Mouse (Mus musculus): ENCODE results near the gene Tshz2. TPM values are rescaled to one million over a fixed set of nuclear protein-coding genes. Genes with fewer than 3 reads are reported as not detected.

The Tshz2 gene
- total RNA-seq, 2 experiments from 2014 or later: not detected

DNA sequence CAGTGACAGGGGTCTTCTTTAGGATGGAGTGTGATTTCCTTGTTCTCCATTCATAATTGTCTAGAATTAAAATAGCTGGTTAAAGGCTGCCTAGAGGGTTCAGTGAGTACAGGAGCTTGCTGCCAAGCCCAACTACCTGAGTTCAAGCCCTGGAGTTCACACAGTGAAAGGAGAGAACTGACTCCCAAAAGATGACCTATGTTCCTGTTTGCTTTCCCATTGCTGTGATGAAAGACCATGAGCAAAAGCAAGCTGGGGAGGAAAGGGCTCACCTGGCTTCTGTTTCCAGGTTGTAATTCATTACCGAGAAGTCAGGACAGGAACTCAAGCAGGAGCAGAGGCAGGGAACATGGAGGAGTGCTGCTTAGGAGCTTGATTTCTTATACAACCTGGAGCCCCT, 416.0 kb downstream of the Tshz2 start:
- ATAC-seq (replicated peaks; ENCODE audit: low FRiP score, low TSS enrichment, poor library complexity, severe bottlenecking): no peak

DNA sequence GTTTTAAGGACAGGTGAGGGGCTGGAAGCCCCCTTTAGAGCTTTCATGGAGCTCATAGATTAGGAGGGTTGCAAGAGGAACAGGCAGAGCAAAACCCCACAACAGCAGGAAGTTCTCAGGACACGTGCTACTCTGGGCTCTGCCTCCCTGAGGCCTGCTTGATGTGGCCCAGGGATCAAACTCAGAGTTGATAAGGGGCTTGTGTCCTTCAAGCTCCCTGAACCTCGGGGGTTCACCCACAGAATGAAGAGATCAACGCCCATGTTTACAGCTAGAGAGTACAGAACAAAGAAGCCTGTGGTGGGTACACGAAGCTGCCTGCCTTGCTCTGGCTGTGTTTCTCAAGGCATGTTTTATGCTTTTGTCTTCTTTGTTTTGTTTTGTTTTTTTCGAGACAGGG, 417.8 kb downstream of the Tshz2 start:
- no peak for ATAC-seq (replicated peaks; ENCODE audit: low FRiP score, low TSS enrichment, poor library complexity, severe bottlenecking)

DNA sequence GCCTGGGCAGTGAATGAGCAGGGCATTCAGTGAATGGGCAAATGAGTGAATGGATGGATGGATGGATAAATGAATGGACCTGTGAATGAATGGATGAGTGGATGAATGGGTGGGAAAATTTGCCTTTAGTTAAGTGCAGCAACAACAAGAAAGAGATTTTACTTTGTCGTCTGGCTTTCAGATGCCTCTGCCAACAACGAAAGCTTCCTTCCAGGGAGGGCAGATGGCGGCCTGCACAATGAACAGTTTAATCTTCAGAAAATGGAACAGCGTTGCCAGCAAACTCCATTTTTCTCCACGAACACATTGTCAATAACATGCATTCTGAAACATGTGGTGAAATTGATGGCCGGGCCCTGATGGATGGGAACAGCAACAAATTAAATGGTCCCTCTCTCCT, 418.6 kb downstream of the Tshz2 start:
- no peak for ATAC-seq (replicated peaks; ENCODE audit: low FRiP score, low TSS enrichment, poor library complexity, severe bottlenecking)

DNA sequence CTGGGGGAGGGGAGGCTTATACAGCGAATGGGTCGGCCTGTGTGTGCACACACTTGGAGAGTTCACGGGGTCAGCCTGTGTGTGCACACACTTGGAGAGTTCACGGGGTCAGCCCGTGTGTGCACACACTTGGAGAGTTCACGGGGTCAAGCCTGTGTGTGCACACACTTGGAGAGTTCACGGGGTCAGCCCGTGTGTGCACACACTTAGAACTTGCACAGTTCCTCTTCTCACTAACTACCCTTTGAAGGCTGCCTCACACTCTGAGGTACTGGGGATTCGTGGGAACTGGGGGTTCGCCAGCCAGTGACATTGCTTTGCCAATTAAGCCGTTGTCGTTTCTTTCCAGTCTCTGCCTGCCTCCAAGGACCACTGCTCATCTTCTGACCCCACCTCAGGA, 422.1 kb downstream of the Tshz2 start:
- no peak for ATAC-seq (replicated peaks; ENCODE audit: low FRiP score, low TSS enrichment, poor library complexity, severe bottlenecking)

DNA sequence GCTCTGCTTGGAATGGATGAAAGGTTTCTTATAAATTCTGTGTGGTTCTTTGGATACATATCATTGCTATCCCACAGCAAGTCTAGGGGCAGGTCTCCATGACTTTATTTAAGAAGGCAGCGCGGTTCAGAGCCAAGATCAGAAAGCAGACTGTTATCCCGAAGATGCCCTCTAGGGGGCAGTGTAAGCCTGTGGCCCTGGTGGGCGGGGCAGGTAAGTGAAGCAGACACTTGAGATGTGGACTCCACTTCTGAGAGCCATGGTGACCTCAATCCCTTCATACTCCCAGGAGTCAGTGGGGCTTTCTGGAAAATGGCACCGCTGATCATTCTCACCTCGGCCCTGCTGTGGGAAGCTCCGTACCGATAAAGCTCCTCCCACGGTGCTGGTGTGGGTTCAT, 422.6 kb downstream of the Tshz2 start:
- ATAC-seq (replicated peaks; ENCODE audit: low FRiP score, low TSS enrichment, poor library complexity, severe bottlenecking): peak; percentile 78

DNA sequence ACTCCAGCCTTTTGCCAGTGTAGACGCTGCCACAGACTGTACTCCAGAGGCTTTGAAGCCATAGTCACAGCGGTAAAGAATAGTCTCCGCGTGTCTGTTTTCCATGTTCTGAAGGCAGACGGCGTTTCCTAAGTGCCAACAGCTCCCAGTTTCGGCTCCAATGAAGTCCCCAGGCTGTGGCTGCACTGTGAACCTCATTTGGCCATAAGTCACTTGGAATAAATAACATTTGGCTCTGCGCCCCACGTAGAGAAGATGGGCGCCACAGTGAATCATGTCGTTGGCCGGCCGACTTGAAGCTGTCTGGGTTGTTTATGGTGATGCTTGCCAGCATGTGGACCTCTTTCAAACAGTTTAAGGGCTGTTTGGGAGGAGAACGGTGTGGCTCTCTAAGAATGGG, 426.0 kb downstream of the Tshz2 start:
- ATAC-seq (replicated peaks; ENCODE audit: low FRiP score, low TSS enrichment, poor library complexity, severe bottlenecking): no peak

DNA sequence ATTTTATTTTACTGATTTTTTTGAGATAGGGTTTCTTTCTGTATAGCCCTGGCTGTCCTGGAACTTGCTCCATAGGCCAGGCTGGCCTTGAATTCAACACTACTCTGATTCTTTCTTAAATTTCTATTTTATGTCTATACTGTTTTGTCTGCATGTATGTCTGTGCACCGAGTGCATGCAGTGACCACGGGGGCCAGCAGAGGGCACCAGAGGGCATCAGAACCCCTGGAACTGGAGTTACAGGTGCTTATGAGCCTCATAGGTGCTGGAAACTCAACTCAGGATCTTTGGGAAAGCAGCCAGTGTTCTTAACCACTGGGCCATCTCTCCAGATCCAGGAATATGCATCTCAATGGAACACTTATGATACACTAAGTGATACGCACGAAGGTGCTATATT, 427.3 kb downstream of the Tshz2 start:
- ATAC-seq (replicated peaks; ENCODE audit: low FRiP score, low TSS enrichment, poor library complexity, severe bottlenecking): peak; percentile 63

DNA sequence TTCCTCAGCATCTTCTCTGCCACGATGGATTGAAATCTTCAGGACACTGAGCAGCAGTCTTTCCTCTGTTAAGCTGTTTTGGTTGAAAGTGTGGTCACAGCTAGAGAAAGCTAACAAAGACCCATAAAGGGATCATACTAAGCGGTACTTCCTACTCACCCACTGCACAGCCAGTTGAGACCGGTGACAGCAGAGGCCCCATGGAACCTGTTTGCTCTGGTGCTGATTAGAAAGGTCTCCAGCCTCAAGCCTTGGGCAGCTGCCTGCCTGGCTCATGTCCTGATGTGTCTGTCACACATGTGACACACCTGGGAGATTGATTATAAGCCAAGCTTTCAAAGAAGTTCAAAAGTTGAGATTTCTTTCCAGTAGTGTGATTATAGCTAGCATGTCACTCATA, 429.6 kb downstream of the Tshz2 start:
- ATAC-seq (replicated peaks; ENCODE audit: low FRiP score, low TSS enrichment, poor library complexity, severe bottlenecking): no peak

DNA sequence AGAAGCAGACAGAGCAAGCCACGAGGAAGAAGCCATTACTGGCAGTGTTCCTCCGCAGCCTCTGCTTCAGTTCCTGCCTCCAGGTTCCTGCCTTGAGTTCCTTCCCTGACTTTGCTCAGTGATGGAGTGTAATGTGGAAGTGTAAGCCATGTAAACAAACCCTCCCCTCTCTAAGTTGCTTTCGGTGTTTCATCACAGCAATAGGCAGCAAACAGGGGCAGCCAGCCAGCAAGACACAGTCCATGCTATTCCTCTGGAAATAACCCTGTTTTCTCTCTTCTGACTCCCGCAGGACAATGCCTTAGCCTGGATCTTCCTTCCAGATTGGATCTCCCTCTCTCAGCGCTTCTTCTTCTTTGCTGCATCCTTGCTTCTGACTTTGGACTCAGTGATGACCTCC, 437.2 kb downstream of the Tshz2 start:
- ATAC-seq (replicated peaks; ENCODE audit: low FRiP score, low TSS enrichment, poor library complexity, severe bottlenecking): no peak

DNA sequence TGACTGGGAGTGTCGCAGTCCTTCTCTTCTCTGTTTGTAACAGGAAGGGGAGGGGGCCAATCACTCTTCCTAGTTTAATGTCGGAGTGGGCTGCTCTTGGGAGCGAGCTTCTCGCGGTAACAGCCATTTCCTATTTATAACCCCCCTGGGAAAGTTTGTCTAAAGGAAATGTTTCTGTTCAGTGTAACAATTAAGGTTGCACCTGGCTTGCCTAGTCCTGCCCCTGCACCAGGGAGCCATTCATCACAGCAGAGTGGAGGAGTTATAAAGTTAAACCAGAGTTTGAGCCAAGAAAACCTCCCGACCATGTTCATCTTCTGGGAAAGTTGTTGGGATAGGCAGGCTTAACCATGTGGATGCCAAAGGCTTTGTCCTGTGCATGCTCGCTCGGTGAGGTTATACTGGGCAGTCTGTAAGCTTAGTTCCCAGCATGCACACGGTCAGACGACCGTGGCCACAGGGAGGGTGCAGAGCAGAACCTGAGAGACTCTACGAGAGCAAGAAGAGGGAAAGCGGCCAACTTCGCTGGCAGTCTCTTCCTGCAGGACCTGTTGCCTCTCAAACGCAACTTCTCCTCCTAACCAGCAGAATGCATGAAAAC, 437.9 kb downstream of the Tshz2 start:
- no peak for ATAC-seq (replicated peaks; ENCODE audit: low FRiP score, low TSS enrichment, poor library complexity, severe bottlenecking)

DNA sequence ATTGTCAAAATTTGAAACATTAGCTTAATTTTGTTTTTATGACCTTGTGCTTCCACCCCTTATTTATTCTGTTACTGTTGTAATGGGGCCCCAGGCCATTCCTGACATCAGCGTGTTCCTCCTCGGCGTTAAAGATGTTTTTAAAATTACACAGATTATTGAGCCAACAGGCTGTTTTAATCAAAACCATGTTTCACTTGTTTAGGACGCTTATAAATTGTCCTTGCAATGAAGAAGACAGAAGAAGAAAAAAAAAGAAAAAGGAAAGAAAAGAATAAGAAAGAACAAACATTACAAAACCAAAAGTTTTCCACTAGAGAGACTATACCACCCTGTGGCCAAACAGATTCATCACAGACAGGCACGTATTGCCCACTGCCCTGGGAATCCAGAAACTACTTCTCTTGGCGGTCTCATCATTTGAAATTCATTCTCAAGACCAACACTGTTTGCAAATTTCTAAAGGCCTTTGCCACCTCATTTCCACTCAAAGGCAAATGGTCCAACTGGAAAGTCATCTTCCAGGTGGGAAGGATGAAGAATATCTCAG, 444.2 kb downstream of the Tshz2 start:
- ATAC-seq (replicated peaks; ENCODE audit: low FRiP score, low TSS enrichment, poor library complexity, severe bottlenecking): no peak

DNA sequence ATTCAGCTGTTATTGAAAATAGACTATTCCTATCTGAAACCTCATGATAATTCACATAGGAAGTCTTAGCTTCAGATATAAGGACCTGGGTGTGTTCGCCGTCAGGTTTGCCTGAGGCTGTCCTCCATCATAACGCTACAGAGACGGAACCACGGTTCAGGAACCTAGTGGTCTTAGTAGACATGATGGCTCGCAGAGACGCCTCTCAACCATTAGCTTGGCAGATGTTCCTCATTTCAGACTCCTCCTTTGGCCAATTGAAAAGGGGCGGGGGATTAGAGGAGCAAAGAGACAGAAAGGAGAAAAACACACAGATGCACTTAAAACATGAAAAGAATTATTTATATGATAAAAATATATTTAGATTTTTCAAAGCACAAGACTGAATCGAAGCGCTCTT, 445.2 kb downstream of the Tshz2 start:
- ATAC-seq (replicated peaks; ENCODE audit: low FRiP score, low TSS enrichment, poor library complexity, severe bottlenecking): no peak

DNA sequence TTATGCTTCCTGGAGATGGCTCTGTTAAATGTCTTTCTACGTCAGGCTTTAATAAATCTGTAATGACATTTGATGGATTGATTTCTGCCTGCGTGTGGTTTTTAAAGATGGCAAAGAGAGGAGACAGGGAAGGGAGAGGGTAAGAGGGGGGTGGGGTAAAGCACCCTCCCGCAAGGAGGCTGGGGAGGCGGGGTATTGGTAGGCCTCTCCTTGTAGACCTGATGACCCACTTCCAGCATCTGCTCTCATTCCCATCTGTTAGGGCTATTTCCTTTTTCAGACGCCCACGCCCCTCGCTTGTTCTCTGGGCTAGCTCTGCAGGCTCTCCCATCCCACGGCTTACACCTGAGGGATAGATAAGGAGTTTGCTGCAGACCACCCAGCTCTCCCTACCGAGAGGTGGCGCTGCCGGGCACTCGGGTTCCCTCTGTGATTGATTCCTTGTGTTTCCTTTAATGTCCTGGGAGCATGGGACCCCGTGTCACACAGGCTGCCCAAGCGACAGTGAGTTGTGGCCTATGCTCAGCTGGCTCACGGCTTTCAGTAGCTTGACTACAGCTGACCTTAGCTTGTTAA, 445.7 kb downstream of the Tshz2 start:
- ATAC-seq (replicated peaks; ENCODE audit: low FRiP score, low TSS enrichment, poor library complexity, severe bottlenecking): no peak

DNA sequence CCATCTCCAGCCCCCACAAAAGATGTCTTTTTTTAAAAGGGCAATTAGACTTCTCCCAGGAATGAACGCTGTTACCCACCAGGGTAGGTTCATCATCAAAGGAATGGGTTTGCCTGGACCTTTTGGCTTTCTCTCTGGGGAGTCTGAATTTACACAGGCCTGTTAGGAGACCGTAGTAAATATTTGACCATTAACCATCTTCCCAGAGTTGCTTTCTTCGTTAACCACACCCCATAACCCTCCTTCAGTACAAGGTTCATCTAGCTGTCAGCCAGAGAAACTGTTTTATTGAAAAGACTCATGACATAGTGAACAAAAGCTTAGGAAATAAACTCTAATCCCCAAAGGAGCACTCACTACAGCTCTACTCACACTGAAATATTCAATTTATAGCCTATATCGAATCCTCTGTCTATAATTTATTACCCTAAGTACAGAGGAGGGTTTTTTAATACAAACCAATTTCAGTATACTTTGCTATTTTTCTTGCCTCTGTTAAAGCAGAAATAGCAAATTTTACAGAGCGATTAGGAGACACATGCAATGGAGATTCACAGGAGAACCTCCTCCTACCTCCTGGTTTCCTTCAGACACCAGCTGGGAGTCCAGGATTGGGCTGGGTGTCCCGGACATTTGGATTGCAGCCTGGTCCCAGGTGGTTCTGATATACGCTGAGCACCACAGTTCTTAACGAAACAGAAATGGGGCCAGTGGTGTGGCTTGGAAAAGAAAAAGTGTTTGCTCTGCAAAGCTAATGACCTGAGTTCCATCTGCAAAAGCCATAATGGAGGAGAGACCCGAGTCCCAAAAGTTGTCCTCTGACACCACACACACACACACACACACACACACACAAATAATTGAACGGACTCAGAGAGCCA, 459.0 kb downstream of the Tshz2 start:
- ATAC-seq (replicated peaks; ENCODE audit: low FRiP score, low TSS enrichment, poor library complexity, severe bottlenecking): no peak

DNA sequence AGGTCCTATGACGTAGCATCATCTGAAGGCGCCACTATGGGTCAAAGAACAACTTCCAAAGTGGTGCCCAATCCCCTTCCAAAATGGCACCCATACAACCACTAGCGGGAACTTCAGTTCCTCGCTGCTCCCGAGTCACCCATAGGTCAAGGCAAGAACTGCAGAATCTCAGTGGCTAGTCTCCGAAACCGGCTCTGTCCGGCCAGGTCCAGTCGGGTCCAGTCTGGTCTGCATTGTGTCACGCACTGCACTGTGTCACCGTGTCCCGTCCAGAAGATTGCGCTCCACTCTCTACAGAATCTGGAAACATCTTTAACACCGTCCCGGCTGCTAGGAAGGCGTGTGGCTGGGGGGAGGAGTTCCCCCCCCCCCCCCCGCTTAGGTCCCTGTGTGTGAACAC, 461.4 kb downstream of the Tshz2 start:
- no peak for ATAC-seq (replicated peaks; ENCODE audit: low FRiP score, low TSS enrichment, poor library complexity, severe bottlenecking)

DNA sequence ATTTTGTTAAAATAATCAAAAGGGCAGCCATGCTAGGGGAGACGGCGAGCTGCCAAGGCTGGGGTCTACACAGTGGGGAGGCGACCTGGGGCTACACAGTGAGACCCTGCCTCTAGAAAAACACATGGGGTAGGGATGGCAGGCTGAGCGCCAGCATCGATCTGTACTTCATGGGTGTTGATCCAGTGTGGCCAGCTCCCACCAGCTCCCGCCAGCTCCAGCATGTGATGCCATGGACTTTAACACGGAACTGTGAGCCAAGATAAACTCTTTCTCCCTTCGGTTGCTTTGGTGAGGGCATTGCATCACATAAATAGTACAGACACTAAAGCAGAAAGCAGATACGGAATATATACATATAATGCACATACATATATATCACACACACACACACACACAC, 462.1 kb downstream of the Tshz2 start:
- no peak for ATAC-seq (replicated peaks; ENCODE audit: low FRiP score, low TSS enrichment, poor library complexity, severe bottlenecking)

DNA sequence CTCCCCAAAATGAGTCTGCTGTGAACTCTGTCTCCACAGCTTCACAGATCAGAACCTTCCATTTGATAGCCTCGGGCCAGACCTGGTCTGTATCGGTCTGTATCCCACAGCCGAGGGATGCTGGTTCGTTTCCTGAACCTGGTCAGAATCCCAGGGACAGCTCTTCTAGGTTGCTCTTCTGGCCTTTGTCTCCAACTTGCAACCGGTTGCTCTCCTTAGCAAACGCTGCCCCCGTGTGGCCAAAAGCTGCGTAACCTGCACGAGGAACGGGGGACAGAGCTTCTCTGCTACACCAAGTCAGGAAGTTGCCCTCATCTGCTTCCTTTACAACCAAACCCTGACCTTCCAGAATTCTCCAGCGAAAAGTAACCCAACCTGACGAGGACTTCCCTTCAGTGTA, 468.3 kb downstream of the Tshz2 start:
- ATAC-seq (replicated peaks; ENCODE audit: low FRiP score, low TSS enrichment, poor library complexity, severe bottlenecking): peak; percentile 79

DNA sequence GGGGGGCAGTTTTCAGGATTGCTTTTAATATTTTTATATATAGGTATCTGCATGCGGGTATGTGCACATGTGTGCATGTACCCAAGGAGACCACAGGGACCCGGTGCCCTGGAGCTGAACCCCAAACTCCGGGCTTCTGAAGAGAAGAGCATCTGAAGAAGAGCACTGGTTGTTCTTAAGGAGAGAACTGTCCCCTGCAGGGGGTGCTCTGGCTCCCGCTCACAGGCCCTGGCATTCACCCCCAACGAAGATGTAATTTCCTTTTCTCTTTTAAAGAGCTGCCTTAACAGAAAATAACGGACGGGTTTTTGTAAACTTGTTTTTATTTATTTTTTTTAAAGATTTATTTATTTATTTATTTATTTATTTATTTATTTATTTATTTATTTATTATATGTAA, 469.1 kb downstream of the Tshz2 start:
- no peak for ATAC-seq (replicated peaks; ENCODE audit: low FRiP score, low TSS enrichment, poor library complexity, severe bottlenecking)

DNA sequence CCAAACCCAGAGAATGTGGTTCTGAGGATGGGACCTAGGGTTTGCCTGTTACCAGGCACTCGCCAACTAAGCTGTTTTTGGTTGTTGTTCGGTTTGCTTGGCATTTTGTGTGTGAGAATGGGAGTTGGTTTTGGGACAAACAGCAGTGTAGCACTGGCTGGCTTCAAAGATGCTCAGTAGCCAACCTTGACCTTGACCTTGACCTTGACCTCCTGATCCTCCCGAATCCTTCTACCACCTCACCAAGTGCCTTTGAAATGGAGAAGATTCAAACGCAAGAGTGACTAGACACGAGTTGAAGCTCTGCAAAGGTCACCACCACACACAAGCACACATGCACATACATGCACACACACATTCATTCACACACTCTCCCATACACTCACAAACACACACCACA, 470.5 kb downstream of the Tshz2 start:
- ATAC-seq (replicated peaks; ENCODE audit: low FRiP score, low TSS enrichment, poor library complexity, severe bottlenecking): no peak

DNA sequence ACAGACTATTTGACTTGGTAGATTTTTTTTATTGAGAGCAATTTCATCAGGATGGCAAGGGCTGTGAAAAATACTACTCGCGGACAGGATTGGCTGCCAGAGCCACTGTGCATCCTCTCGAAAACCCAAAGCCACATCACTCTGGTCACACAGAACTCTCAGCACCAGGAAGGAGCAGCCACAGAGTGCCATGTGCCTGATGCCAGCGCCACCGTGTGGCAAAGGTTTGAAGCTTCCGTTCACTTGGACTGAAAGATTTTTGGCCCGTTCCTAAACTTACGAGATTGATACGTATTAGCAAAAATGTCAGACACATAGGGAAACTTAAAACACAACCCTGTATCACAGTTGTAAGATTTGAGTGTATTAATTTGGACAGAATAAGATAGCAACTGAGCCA, 471.0 kb downstream of the Tshz2 start:
- ATAC-seq (replicated peaks; ENCODE audit: low FRiP score, low TSS enrichment, poor library complexity, severe bottlenecking): peak; percentile 53

DNA sequence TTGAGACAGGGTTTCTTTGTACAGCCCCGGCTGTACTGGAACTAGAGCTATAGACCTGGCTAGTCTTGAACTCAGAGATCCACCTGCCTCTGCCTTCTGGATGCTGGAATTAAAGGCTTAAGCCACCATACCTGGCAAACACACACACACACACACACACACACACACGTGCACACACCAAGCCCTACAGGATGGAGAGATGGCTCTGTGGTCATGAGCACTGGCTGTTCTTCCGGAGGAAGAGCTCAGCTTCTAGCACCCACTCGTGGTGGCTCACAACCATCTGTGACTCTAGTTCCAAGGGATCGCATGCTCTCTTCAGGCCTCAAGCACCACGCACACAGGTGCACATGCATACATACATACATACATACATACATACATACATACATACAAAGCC, 471.6 kb downstream of the Tshz2 start:
- ATAC-seq (replicated peaks; ENCODE audit: low FRiP score, low TSS enrichment, poor library complexity, severe bottlenecking): no peak

Measured in megakaryocyte-erythroid progenitor cell, adult 5-6 weeks (primary cell).